Mouse (Mus musculus): ENCODE measurements at regions not wholly inside any gene's neighbourhood (a gene's known extent, or its start where the extent isn't known, plus 50 kb on each side); places are given as distances from the start of the nearest gene placed in this dataset.
A peak's percentile ranks its signal among the peaks of the same experiment; 100 is the strongest.
"Not testable (repeated sequence)": the region's sequence is repeated elsewhere in the genome, so short reads cannot be mapped to it uniquely, and the experiment has no call there.

DNA sequence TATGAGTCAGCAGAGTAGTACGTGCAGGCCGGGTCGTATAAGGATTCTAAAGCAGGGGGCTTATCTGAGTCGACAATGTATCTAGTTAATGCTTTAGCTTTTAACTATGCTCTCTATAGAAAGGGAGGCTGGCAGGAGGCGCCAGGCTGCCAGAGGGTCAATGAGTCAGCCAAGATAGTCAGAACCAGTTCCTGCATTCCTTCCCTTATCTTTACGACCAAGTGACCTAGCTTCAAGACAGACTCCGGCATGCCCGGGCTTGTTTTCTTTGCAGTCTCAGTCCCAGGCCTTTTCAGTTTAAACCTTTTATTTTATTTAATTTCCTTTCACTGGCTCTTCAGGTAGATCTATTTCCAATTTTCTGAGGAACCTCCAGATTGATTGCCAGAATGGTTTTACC, 374.0 kb upstream of the Nrxn1 start:
- DNase-seq: no peak

DNA sequence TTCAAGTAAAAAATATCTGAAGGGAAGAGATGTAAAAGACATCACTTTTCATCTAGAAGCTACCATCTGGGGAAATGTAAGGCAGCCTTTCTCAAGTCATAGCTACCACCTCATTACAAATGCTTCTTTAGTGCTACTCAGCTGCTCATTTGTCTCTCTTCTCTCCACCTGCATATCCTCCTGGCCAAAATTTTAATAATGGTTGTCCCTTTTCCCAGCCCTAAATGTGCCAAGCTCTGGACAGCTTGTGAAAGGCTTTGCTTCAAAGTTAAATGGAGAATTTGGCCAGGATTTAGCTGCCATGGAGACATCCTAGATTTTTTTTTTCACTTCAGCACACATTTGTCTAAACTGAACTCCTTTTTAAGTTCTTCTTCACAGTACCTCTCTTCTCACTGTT, 358.8 kb upstream of the Nrxn1 start:
- DNase-seq: peak; percentile 22

DNA sequence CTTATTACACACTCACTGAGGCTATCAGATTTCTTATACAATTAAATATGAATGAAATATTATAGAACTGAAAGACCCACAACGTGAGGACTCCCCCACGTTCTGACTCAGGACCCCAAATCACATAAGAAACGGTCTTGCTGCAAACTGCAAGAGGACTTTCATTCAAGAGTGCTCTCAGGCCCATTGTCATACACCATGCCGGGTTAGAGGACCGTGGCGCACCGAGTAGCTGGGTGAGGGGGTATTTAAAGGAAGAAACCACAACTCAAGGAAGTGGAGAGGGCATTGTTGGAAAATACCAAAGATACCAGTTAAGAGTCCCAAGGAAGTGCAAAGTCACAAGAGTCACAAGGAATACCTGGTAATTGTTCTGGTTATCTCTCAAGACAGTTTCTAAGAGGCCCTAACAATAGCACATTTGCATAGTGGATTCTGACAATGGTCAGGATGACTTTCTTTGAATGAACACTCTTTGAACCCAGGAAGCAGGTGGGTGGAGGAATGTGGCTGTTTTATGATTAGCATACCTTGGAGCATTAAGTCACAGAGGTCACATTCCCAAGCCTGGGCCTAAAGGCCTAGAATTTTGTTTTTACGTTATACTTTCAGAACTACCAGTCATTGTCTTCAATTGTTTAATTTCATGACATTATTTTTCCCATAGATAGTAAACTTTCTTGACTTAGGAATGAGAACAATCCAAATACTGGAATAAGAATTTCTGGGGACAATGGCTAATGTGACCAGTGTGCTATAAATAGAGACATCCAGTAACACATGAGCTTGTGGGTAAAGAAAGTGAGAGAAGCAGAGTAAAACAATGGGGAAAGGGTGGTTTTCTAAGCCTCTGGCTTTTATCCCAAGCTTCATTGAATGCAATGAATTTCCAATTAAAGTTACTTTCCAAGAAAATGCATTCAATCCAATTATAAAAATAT, 339.2 kb upstream of the Nrxn1 start:
- not testable (repeated sequence) for DNase-seq

- no peak for DNase-seq
Measured at GRCm38 (mm10) chr17:91430351-91430750, 337.5 kb upstream of the Nrxn1 start.

DNA sequence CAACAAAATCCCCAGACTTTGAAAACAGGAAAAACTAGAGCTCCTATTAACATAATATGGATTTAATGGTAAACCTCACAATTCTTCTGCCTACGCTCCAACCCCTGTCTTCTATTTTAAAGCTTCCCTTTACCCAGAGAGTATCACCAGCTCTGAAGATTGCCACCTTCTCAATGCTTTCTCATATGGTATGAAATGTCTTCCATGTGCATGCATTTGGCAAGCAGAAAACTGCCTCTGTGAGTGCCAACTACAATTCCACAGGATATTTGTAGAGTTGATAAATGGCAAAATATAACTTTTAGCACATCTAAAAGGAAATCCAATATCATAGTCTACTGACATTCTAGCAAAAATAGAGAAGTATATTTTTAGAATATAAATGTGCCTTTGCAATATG, 332.2 kb upstream of the Nrxn1 start:
- DNase-seq: peak; percentile 23

DNA sequence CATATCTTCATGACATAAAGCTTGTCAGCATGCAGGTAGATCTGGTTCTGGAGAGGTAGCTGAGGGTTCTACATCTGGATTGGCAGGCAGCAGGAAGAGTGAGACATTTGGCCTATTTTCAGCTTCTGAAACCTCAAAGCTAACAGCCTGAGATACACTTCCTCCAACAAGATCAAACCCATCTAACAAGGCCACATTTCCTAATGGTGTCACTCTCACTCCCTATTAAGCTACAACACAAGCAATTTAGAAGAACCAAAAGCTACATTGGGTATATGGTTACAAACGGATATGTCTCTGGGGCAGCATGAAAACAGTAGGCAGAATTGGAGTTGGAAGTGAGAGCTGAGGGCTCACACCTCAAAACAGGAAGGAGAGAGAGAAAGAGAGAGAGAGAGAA, 325.7 kb upstream of the Nrxn1 start:
- DNase-seq: no peak

DNA sequence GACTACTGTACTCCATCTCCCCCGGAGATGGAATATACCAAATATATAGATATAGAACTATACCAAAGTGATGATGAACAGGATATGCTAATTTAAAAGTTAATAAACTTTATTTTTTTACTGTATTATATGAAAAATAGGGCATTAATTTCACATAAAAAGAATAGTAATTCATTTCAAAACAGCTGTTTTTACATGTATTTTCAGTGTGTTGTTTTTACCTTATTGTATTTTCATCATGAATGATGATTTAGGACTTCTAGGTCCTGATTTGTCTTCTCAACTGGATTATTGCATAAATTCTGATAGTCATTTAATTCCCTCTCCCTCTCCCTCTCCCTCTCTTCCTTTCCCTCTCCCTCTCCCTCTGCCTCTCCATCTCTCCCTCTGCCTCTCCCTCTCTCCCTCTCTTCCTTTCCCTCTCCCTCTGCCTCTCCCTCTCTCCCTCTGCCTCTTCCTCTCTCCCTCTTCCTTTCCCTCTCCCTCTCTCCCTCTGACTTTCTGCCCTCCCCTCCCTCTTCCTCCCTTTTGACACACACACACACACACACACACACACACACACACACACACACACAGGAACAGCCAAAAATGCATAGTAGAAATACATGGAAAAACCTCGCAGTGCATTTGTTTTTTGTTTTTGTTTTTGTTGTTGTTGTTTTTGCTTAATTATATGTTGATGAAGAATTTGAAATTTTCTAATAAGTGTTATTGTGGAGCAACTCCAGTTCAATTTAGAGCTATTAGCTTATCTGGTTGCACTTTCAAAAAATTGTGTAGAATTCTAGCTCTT, 298.3 kb upstream of the Nrxn1 start:
- DNase-seq: no peak

GRCm38 (mm10) chr17:91389937-91390623, 297.2 kb upstream of the Nrxn1 start:
- not testable (repeated sequence) for DNase-seq

DNA sequence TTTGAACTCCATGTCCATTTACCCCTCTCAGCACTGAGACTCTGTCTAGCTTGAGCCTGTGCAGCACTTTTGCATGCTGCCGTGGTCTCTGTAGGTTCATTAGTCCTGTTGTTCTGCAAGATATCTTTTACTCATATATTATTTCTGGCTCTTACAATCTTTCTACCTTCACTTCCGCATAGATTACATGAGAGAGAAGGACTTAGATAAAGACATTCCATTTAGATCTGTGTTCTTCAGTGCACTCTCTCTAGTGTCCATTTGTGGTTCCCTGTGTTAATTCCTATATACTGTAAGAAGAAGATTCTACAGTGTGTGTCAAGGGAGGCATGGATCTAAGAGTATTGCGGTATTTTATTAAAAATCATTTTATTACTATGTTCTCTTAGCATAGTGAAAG, 295.6 kb upstream of the Nrxn1 start:
- no peak for DNase-seq

DNA sequence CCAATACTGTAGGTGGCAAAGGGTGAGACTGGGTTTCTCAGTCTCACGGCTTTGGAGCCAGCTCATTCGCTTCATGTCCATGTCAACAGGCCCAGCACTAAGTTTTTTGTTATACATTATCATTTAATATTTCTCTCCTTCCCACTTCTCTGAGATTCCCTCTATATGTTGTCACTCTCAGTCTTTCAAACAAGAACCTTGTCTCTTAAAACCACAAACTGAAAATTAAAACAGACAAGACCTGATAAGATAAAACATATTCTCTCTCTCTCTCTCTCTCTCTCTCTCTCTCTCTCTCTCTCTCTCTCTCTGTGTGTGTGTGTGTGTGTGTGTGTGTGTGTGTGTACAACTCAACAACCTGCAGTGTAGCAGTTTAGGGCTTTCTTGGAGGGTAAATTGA, 295.2 kb upstream of the Nrxn1 start:
- DNase-seq: no peak

GRCm38 (mm10) chr17:91385949-91386348, 293.1 kb upstream of the Nrxn1 start:
- peak; percentile 1 for DNase-seq

DNA sequence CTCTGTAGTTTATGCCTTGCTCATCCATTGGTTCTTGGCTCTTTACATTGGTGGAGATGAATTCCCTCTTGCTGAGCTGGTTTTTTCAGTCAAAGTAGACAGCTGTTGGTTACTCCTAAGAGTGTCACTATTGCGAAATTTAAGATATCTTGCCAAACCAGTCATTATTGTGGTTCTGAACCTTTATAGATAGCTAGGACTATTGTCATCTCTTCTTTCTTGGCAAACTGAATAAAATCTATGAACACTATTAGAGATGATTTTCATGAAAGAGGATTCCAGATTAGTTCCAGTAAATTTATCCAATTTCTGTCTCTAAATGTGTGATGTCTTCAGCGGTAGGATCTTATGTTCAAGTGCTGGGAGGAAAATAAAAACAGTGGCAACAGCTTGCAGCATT, 275.3 kb upstream of the Nrxn1 start:
- DNase-seq: no peak

DNA sequence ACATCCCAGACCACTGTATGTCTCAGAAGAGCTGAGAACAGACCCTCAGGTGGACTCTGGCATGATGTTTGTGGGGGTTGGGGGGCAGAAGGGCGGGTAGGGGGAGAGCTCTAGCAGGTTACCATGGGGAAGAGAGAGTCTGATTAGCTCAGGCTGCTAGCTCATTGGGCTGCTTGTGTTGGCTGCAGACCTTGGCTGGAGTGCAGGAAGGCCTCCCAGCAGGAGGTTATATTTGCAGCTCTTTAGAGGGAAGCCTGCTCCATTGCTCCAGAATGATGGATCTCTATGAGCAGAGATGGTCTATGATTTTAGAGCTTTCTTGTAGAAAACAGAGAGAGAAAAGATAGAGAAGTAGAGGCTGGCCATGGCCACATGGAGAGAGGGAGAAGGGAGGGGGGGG, 268.4 kb upstream of the Nrxn1 start:
- no peak for DNase-seq

DNA sequence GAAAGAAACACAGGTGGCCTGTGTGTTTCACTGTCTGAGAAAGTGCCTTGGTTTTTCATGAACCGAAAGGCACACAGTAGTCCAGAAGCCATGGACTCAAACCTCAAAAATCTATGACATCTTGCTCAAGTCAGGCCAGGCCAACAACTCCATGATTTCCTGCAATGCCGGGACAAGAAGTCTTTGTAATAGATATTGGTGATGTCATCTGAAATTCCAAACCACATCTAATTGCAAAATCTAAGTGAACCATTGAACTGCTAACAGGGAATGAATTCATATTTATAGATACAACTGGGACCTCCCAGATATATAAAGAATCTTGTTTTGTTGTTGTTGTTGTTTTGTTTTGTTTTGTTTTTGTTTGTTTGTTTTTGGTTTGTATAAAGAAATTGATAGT, 259.2 kb upstream of the Nrxn1 start:
- no peak for DNase-seq

GRCm38 (mm10) chr17:91336882-91337281, 244.0 kb upstream of the Nrxn1 start:
- DNase-seq: no peak

DNA sequence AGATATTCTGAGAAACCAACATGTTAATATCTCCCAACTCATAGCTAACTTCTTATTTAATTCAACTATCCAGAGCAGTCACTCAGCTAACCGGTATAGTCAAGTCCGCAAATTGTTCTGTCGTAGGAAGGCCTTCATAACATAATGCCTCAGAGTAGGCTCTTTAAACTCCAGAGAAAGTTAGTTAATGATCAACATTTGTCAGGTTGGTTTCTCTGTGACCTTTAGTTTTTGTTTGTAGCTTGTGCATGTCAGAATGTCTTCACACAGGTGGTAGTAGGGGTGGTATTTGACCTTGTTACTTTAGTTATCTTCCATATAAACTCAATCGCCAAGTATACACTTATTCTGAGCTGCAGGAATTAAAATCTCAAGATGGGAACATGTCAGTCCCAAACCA, 240.9 kb upstream of the Nrxn1 start:
- DNase-seq: no peak

GRCm38 (mm10) chr17:91333202-91333601, 240.3 kb upstream of the Nrxn1 start:
- DNase-seq: no peak

DNA sequence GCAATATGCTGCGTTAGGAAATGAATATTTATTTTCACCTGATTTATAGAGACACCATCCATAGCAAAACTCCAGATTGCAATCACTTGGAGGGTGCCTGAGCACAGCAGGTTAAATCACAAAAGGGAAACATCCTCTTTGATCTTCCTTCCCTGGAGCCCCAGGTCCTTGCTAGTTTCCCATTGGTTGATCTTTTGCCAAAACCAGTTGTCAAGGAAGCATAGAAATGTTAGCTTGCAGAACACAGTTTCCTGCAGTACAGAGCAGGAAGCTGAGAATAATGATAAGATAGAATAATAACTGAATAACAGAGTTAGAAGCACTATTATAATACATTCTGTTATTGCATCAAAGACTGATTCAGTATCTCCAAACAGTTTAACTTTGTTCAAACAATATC, 231.5 kb upstream of the Nrxn1 start:
- DNase-seq: no peak

DNA sequence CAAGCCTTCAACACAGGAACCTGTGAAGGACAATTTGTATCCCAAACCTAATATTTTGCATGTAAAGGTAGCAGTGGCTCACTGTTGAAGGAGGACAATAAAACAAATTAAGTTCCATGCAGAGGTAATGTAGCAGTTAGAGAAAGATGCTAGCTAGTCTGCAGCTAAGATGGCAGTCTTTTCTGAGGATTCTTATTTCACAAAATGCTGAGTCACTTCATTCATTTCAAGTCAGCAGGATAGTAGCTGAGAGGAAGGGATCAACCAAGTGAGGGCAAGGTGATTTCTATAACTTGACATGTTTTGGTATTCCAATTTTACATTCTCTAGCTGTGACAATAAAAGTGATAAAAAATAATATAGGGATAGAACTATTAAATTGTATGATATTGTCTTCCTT, 194.0 kb upstream of the Nrxn1 start:
- no peak for DNase-seq

DNA sequence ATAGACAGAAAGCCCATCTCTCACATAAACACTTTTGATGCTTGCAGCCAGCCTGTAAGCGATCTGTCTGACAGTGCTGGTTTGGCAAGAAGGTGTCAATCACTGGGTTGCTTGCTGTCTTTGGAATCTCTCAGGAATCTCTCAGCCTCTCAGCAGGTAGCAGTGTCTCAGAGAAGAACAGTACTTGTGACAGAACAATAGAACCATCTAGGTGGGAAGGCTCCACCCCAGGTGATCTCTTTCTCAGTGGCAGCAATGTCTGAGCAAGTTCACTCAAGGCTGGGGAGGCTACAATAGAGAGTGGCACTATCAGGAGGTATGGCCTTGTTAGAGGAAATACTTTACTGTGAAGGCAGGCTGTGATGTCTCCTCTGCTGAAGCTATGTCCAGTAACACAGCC, 181.5 kb upstream of the Nrxn1 start:
- no peak for DNase-seq

DNA sequence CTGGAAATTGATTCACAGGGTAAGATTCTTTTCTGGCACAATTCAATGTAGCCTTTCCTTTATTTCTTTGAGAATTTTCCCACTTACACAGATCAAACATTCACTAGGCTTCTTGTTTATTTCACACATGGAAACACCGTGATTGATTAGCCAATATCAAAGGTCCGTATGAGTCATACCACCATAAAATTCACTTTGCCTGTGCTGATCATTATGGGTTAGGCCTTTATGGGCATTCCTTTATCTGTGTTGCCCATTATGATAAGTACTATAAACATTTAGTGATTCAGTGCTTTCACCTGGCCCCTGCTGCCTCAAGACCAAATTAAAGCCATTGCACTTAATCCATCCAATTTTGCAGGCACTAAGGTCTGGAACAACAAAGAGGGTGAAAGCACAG, 145.8 kb upstream of the Nrxn1 start:
- DNase-seq: no peak

GRCm38 (mm10) chr17:91236653-91237052, 143.8 kb upstream of the Nrxn1 start:
- not testable (repeated sequence) for DNase-seq

DNA sequence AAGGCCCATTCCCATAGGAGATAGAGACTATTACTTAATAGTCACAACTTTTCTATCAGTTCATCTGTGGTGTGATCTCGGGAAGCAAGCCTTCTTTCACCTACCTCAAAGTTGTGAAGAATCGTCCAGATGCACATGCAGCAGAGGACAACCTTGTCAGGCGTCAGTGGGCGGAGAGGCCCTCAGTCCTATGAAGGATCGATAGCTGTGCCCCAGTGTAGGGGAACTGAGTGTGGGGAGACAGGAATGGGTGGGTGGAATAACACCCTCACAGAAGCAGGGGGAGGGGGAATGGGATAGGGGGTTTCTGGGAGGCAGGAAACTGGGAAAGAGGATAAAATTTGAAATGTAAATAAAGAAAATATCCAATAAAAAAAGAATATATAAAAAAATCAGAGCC, 133.5 kb upstream of the Nrxn1 start:
- DNase-seq: no peak

DNA sequence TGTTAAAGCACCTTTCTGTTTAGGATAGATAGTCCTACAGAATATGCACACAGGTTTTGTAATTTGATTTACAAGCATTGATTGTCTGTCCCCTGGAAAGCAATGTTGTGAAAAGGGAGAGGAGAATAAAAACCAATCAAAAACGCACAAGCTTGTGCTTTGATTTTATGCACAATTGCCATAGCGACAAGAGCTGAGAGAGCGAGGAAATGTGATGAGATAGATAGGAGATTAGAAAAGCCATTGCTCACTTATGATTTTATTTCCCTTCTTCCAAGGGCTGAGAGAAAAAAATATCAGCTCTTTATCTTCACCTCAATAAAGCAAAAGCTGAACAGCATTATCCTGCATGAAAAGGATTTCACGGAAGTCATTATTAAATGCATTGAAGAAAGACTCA, 133.0 kb upstream of the Nrxn1 start:
- DNase-seq: no peak

Data from right cerebral cortex, adult 18-20 months (tissue).